Mouse (Mus musculus) midbrain, embryonic 11.5 days (tissue): Measurements from ENCODE around the gene Sphkap. TPM values are rescaled to one million over a fixed set of nuclear protein-coding genes. Genes with fewer than 3 reads are reported as not detected.

Source experiments
- ATAC-seq: fragments of 200-750 bp; cut with Nextera tagmentation; 2 replicates; pipeline ENCODE4 v1.8.0; 2017; ENCODE audit warnings: moderate TSS enrichment, moderate library complexity; ENCODE audit not compliant: low FRiP score
- DNase-seq: peaks from one replicate; pipeline ENCODE4 v3.0.0; 2015; ENCODE audit warnings: low spot score; ENCODE audit errors: missing footprints
- H3K27ac ChIP-seq: fragments of 300-500 bp; sonication (generic); 2 replicates; pipeline ENCODE4 v1.5.1; 2014; ENCODE audit warnings: low read depth, low read length
- H3K27me3 ChIP-seq: fragments of 300-500 bp; sonication (generic); 2 replicates; pipeline ENCODE4 v1.6.1; 2014; ENCODE audit warnings: mild to moderate bottlenecking, low read length, moderate library complexity, mixed read lengths; ENCODE audit not compliant: control insufficient read depth, insufficient read depth
- H3K36me3 ChIP-seq: fragments of 300-500 bp; sonication (generic); 2 replicates; pipeline ENCODE4 v1.6.1; 2014; ENCODE audit warnings: mild to moderate bottlenecking, low read length, moderate library complexity, mixed read lengths; ENCODE audit not compliant: control insufficient read depth, insufficient read depth
- H3K4me1 ChIP-seq: fragments of 300-500 bp; sonication (generic); 2 replicates; pipeline ENCODE4 v1.6.1; 2014; ENCODE audit warnings: low read length; ENCODE audit not compliant: control insufficient read depth, insufficient read depth
- H3K4me2 ChIP-seq: fragments of 300-500 bp; sonication (generic); 2 replicates; pipeline ENCODE4 v1.6.1; 2014; ENCODE audit warnings: mild to moderate bottlenecking, moderate library complexity
- H3K4me3 ChIP-seq: fragments of 300-500 bp; sonication (generic); 2 replicates; pipeline ENCODE4 v1.5.1; 2014; ENCODE audit warnings: low read depth, low read length
- H3K9ac ChIP-seq: fragments of 300-500 bp; sonication (generic); 2 replicates; pipeline ENCODE4 v1.6.1; 2014; ENCODE audit warnings: low read length
- H3K9me3 ChIP-seq: fragments of 300-500 bp; sonication (generic); 2 replicates; pipeline ENCODE4 v1.6.1; 2016; ENCODE audit warnings: low read length; ENCODE audit not compliant: control insufficient read depth
- WGBS: fragments of 180-500 bp; shearing (Covaris S2); extraction: QIAGEN DNeasy Blood & Tissue Kit; methylation state at CpG from one replicate; pipeline ENCODE4 v1.1.7; 2014; 5-methylcytosine and 5-hydroxymethylcytosine counted together
- polyA plus RNA-seq: library from polyadenylated mRNA; unstranded; fragments of >200 nt; fragmentation: Nextera tagmentation; extraction: Ambion mirVana; gene quantifications from 2 replicates; pipeline ENCODE4 v1.2.1, GENCODE M21; 2014

Gene Sphkap
- polyA plus RNA-seq: 0.98 and 1.0 TPM in 2 replicates

DNA sequence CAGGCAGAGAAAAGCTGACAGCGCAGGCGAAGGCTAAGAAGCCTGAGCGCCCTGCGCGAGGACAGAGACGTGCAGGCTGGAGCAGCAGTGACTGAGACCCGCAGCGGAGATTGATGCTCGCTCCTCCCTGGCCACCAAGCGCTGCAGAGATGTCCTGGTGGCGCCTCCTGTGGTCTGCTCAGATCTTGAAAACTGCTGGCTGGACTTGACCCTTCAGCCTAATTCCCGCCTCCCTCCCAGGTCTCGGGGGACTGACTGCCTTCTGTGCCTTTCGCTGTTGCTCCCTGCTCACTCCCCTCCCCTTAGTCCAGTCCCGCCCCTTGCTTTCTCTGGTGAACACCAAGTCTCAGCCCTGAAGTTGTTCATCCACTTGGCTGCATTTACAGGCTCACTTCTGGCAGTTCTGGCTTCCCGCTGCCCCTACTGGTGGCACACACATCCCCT lies at the start of gene Sphkap:
Sphkap (minus strand) TSS at position 180 of the 444 bp plus-strand sequence.
- Histone ChIP-seq H3K27ac (no peak within 1 kb of the TSS), H3K9ac (peak within 1 kb of the TSS; percentile 46), H3K36me3 (no peaks in the 10 kb centered on the region), H3K27me3 (no peaks in the 10 kb centered on the region), H3K9me3 (no peaks in the 10 kb centered on the region), H3K4me1 (no peaks in the 10 kb centered on the region), H3K4me2 (peak within 1 kb of the TSS; percentile 74), H3K4me3 (peak within 1 kb of the TSS; percentile 34)
- 0% methylated on average over 16 of the region's 16 CpGs for WGBS
- DNase-seq: peak; percentile 95
- peak; percentile 91 for ATAC-seq

DNA sequence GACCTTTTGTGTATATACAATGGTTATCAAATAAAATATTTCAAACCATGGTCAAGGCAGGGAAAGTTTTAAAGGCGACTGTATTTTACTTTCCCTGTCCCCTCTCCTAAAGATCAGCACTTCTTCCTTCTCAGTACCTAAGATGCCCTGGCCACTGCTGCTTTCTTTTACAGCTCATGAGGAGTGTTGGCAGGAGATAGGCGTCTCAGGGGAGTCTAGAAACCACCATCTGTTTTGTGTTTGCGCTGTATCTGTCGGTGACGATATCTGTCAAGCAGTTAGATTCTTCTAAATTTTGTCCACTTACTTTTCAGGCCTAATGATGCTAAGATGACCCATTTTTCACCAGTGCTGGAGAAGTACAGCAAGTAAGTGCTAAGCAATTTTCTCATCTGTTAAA lies 43.3 kb upstream of the Sphkap start:
- DNase-seq (no peak), ATAC-seq (no peak)
- Histone ChIP-seq H3K4me2 (no peak overlapping the region), H3K9me3 (no peaks in the 10 kb centered on the region), H3K36me3 (no peaks in the 10 kb centered on the region), H3K27me3 (no peaks in the 10 kb centered on the region), H3K27ac (no peak overlapping the region), H3K4me1 (no peaks in the 10 kb centered on the region), H3K4me3 (no peak overlapping the region), H3K9ac (no peak overlapping the region)
- WGBS: 82% methylated on average over 5 of the region's 5 CpGs

DNA sequence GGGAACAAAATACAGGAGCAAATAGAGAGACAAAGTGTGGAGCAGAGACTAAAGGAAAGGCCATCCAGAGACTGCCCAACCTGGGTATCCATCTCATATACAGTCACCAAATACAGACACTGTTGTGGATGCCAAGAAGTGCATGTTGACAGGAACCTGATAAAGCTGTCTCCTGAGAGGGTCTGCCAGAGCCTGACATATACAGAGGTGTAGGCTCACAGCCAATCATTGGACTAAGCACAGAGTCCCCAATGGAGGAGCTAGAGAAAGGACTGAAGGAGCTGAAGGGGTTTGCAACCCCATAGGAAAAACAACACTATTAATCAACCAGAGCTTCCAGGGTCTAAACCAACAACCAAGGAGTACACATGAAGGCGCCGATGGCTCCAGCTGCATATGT lies 32.4 kb upstream of the Sphkap start:
- DNase-seq (no peak), ATAC-seq (no peak)
- no peaks in the 10 kb centered on the region for H3K9me3 ChIP-seq
- H3K27ac ChIP-seq: no peak overlapping the region
- no peaks in the 10 kb centered on the region for H3K4me1 ChIP-seq
- H3K27me3 ChIP-seq: no peaks in the 10 kb centered on the region
- no peak overlapping the region for H3K4me3 ChIP-seq
- H3K36me3 ChIP-seq: no peaks in the 10 kb centered on the region
- WGBS: 90% methylated on average over 2 of the region's 2 CpGs
- H3K4me2 ChIP-seq: no peak overlapping the region
- H3K9ac ChIP-seq: no peak overlapping the region

DNA sequence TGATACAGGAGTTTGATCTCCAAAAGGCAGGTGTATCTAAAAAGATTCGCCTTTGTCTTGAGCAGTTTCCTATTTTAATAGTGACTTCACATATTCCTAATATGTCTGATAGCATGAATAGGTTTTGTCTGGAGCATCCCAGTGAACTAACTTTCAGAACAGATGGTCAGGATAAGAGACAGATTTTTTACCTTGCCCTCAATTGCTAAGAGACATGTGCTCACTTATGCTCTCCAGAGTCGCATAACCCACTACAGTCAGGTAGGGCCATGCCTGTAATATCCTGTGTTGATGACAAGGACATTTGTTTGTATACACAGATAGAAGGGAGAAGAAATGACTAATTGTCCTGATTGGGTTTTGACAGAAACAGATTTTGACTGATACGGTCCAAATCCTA lies 25.9 kb upstream of the Sphkap start:
- H3K27me3 ChIP-seq: no peaks in the 10 kb centered on the region
- H3K27ac ChIP-seq: no peak overlapping the region
- DNase-seq (no peak), ATAC-seq (no peak)
- no peaks in the 10 kb centered on the region for H3K36me3 ChIP-seq
- no peak overlapping the region for H3K4me2 ChIP-seq
- H3K4me1 ChIP-seq: no peaks in the 10 kb centered on the region
- H3K4me3 ChIP-seq: no peak overlapping the region
- WGBS: 88% methylated on average over 3 of the region's 3 CpGs
- no peak overlapping the region for H3K9ac ChIP-seq
- H3K9me3 ChIP-seq: no peaks in the 10 kb centered on the region

DNA sequence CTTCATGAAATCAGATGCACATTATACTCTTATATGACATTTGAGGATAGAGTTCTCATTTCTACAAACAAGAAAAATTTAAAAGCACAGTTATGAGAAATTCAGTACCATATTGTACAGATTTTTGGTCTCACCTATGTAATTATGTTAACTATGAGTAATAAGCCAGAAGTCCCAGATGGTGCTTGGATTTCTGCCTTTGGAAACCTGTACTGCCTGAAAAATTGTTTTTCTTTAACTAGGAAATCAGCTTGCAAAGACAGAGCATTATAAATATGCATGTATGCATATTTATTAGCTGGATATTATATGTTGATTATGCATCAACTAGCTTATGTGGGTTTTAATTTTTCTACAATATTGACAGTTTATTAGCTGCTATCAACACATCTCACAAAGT lies 21.9 kb upstream of the Sphkap start:
- no peak overlapping the region for H3K4me2 ChIP-seq
- DNase-seq (no peak), ATAC-seq (no peak)

DNA sequence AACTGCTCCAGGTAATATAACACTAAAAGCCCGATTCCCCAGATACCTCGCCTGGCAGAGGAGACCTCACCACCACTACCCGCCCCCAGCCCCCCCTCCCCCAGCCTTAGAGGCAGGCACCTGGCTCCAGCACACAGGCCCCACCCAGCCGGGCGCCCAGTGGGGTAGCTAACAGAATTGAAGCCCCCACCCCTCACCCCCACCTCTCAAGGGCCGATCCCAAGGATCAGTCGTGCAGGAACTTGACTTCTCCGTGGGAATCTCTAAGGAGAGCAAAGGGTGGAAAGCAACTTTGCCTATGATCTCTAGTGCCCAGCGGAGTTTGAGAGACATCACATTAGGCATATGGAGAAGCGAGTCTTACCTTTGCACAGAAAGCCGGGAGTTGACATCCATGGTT lies 384 bp downstream of the Sphkap start:
- no peaks in the 10 kb centered on the region for H3K9me3 ChIP-seq
- WGBS: 8% methylated on average over 11 of the region's 11 CpGs
- peak; percentile 67; the same call in 1 of the 2 replicates for ATAC-seq
- no peaks in the 10 kb centered on the region for H3K4me1 ChIP-seq
- no peaks in the 10 kb centered on the region for H3K27me3 ChIP-seq
- H3K36me3 ChIP-seq: no peaks in the 10 kb centered on the region
- no peak for DNase-seq
- peak overlapping the region; percentile 34 for H3K4me3 ChIP-seq
- H3K4me2 ChIP-seq: peak overlapping the region; percentile 74
- H3K9ac ChIP-seq: peak overlapping the region; percentile 46
- H3K27ac ChIP-seq: no peak overlapping the region

More for the DNA sequence above, 21.9 kb upstream of the Sphkap start:
- Histone ChIP-seq H3K9ac (no peak overlapping the region), H3K9me3 (no peaks in the 10 kb centered on the region), H3K27ac (no peak overlapping the region), H3K4me3 (no peak overlapping the region), H3K36me3 (no peaks in the 10 kb centered on the region), H3K4me1 (no peaks in the 10 kb centered on the region), H3K27me3 (no peaks in the 10 kb centered on the region)

DNA sequence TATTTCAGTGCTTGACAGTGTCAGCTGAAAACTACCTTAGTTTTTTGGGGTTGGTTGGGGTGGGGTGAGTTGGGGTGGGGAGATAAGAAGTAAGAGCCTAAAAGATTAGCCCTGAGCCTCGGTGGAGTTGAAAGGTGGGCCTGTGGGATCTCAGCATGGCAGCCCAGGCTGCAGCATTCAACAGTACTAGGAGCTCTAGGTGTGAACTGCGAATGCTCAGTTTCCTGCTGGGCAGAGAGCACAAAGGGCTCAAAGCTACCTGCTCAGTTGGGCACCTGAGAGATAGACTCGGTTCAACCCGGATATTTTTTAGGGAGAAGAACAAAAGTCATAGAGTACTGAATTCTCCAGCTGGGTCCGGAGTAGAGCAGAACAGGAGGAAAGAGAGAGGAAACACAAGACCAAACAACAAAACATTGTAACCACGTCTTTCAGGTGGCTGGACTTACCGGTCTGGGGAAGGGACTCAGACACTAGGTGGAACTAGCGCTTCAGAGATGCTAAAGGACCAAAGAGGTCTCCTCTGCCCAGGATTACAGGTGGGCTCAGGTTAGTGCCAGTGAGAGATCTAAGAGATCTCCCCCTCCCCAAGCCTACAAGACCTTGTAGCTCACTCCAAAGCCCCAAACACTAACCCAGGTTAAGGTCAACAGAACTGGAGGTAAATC lies 984 bp downstream of the Sphkap start:
- no peaks in the 10 kb centered on the region for H3K4me1 ChIP-seq
- WGBS: 9% methylated on average over 8 of the region's 8 CpGs
- no peaks in the 10 kb centered on the region for H3K9me3 ChIP-seq
- H3K27me3 ChIP-seq: no peaks in the 10 kb centered on the region
- ATAC-seq: no peak
- peak; percentile 72 for DNase-seq
- no peak overlapping the region; the same call in 1 of the 2 replicates for H3K4me3 ChIP-seq
- peak overlapping the region; percentile 74 for H3K4me2 ChIP-seq
- H3K9ac ChIP-seq: no peak overlapping the region
- no peaks in the 10 kb centered on the region for H3K36me3 ChIP-seq
- no peak overlapping the region for H3K27ac ChIP-seq

DNA sequence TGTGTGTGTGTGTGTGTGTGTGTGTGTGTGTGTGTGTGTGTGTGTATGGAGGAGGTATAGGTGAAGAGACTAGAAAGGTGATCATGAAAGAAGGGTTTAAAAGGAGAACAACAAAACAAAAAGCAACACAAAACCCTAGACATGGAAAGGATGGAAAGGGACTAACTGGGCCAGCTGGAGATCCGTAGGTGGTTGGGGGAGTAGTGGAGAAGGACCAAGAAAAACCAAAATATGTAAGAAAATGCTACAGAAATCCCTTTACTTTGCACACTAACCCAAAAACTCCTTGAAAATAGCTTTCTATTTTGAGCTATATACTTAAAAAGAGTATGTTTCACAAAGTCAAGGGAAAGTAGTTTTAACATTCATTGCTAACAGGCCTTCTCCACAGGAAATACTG lies 6.9 kb downstream of the Sphkap start:
- no peak for ATAC-seq
- DNase-seq: no peak
- Histone ChIP-seq H3K4me2 (no peak overlapping the region), H3K36me3 (no peaks in the 10 kb centered on the region), H3K4me3 (no peak overlapping the region), H3K9me3 (no peaks in the 10 kb centered on the region), H3K27ac (no peak overlapping the region), H3K9ac (no peak overlapping the region), H3K27me3 (no peaks in the 10 kb centered on the region), H3K4me1 (no peaks in the 10 kb centered on the region)
- WGBS: 80% methylated on average over 1 of the region's 1 CpGs

DNA sequence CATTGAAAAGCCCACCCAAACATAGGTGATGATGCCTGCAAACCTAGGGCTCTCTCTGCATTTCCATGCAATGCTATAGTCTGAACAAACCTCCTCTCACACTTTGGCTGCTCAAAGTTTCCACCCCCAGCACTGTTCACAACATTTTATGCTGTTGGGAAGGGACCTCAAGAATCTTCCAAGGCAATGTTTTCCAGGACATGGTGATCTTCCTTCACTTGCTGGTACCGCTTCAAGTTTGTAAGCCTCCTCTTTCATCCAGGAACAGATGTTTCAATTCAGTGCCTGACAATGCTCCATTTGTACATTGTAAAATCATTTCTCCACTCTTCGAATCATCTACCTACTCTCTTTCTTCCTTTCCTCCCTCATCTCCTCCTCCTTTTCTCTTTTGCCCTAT lies 11.7 kb downstream of the Sphkap start:
- 94% methylated on average over 2 of the region's 2 CpGs for WGBS
- Histone ChIP-seq H3K9me3 (no peaks in the 10 kb centered on the region), H3K4me1 (no peaks in the 10 kb centered on the region), H3K27ac (no peak overlapping the region), H3K9ac (no peak overlapping the region), H3K36me3 (no peaks in the 10 kb centered on the region), H3K4me2 (no peak overlapping the region), H3K4me3 (no peak overlapping the region), H3K27me3 (no peaks in the 10 kb centered on the region)
- DNase-seq (no peak), ATAC-seq (no peak)
